Comparison of ENCODE assay signal across 19 mouse cellular contexts in genomic region chr17:70885868-70886267, GRCm38 (mm10). TPM values are rescaled to one million over a fixed set of nuclear protein-coding genes. Genes with fewer than 3 reads are reported as not detected.
DNase-seq lines count a peak whose midpoint lies in the region; ATAC-seq and TF ChIP-seq lines count a peak whose summit lies in the region.
"Had no signal": no experiment of that assay in that cellular context is flagged by ENCODE, and none has a peak within 500 bp of the region (broad histone marks: within the 10 kb centered on the region; RNA-seq: fewer than 3 reads in every experiment).

No protein-coding gene starts in this region.

- TF ChIP-seq POLR2A in CH12.LX (IDR thresholded peaks at IDR 0.05; ENCODE audit: low read depth, low read length) = peak; percentile 37; the same call in 1 of the 2 replicates

- H3K27me3 ChIP-seq in midbrain, embryonic 11.5 days (ENCODE audit: control insufficient read depth, insufficient read depth, low read length) = no peaks in the 10 kb centered on the region
- H3K27me3 ChIP-seq in midbrain, embryonic 10.5 days (ENCODE audit: low read depth, poor library complexity, severe bottlenecking) = 0 out of 2 replicates have a peak, but pooled peaks cover 3% of the 10 kb centered on the region
- H3K27me3 ChIP-seq in CH12.LX (replicated peaks) = no peaks in the 10 kb centered on the region
- H3K27me3 ChIP-seq: embryonic facial prominence, embryonic 12.5 days; forebrain, embryonic 13.5 days; forebrain, embryonic 15.5 days had no signal

- dilution Hi-C loops in CH12.LX (cut with MboI; ENCODE audit: extremely low pct_ligation_motif_present, extremely low pct_unique_long_range_greater_than_20kb, low sequenced_read_pairs) = no loop called here

- 80% methylated on average over 5 of the region's 5 CpGs for WGBS in midbrain, embryonic 11.5 days
- WGBS in midbrain, embryonic 10.5 days = 80% methylated on average over 5 of the region's 5 CpGs

- H3K9me3 ChIP-seq in midbrain, embryonic 11.5 days (ENCODE audit: control insufficient read depth, low read length) = no peaks in the 10 kb centered on the region
- no peaks in the 10 kb centered on the region for H3K9me3 ChIP-seq in midbrain, embryonic 10.5 days (replicated peaks)
- H3K9me3 ChIP-seq in CH12.LX (replicated peaks; ENCODE audit: low read length) = peaks cover 6% of the 10 kb centered on the region
- H3K9me3 ChIP-seq: embryonic facial prominence, embryonic 10.5 days; embryonic facial prominence, embryonic 12.5 days; forebrain, embryonic 13.5 days; forebrain, embryonic 15.5 days had no signal

- H3K4me3 ChIP-seq in midbrain, embryonic 11.5 days (ENCODE audit: low read depth, low read length) = no peak overlapping the region
- no peak overlapping the region for H3K4me3 ChIP-seq in midbrain, embryonic 10.5 days
- H3K4me3 ChIP-seq in CH12.LX (replicated peaks in 1 of 3; ENCODE audit: low read depth in 2 of 3, low read length in 2 of 3, poor library complexity in 1 of 3) = no peak overlapping the region
- H3K4me3 ChIP-seq: embryonic facial prominence, embryonic 10.5 days; embryonic facial prominence, embryonic 12.5 days; forebrain, embryonic 13.5 days; forebrain, embryonic 15.5 days had no signal

- H3K9ac ChIP-seq in midbrain, embryonic 11.5 days (ENCODE audit: low read length) = no peak overlapping the region
- peak overlapping the region; percentile 33; the same call in 1 of the 2 replicates for H3K9ac ChIP-seq in CH12.LX (ENCODE audit: insufficient read depth, low read depth)
- H3K9ac ChIP-seq: embryonic facial prominence, embryonic 12.5 days; forebrain, embryonic 13.5 days; forebrain, embryonic 15.5 days; forebrain, postnatal 0 days had no signal

- H3K36me3 ChIP-seq in midbrain, embryonic 11.5 days (ENCODE audit: control insufficient read depth, insufficient read depth, low read length) = no peaks in the 10 kb centered on the region
- no peaks in the 10 kb centered on the region for H3K36me3 ChIP-seq in midbrain, embryonic 10.5 days
- peaks cover 0 to 38% of the 10 kb centered on the region in 2 experiments for H3K36me3 ChIP-seq in CH12.LX (replicated peaks in 1 of 2; ENCODE audit: control insufficient read depth in 1 of 2, insufficient read depth in 1 of 2, low read length in 1 of 2)
- H3K36me3 ChIP-seq: embryonic facial prominence, embryonic 10.5 days; embryonic facial prominence, embryonic 12.5 days; forebrain, embryonic 15.5 days had no signal

- no peak for ATAC-seq in midbrain, embryonic 11.5 days (ENCODE audit: low FRiP score)
- ATAC-seq: forebrain, embryonic 13.5 days; forebrain, embryonic 15.5 days; forebrain, postnatal 0 days had no signal

- peaks cover 3% of the 10 kb centered on the region; the same call in 1 of the 2 replicates for H3K4me1 ChIP-seq in midbrain, embryonic 11.5 days (ENCODE audit: control insufficient read depth, insufficient read depth, low read length)
- peaks cover 13% of the 10 kb centered on the region for H3K4me1 ChIP-seq in midbrain, embryonic 10.5 days
- H3K4me1 ChIP-seq in CH12.LX (ENCODE audit: control insufficient read depth in 1 of 2, insufficient read depth in 2 of 2) = peaks cover 22 to 77% of the 10 kb centered on the region in 2 experiments
- H3K4me1 ChIP-seq: embryonic facial prominence, embryonic 12.5 days; forebrain, embryonic 13.5 days; forebrain, embryonic 15.5 days had no signal

- in situ Hi-C loops in CH12.LX (cut with MboI; ENCODE audit: low pct_ligation_motif_present, low pct_unique_long_range_greater_than_20kb, low sequenced_read_pairs) = no loop called here

- no peak for TF ChIP-seq CTCF in CH12.LX (conservative IDR thresholded peaks at IDR 0.05 in 1 of 2, IDR thresholded peaks at IDR 0.05 in 1 of 2; ENCODE audit: low read depth in 2 of 2, low read length in 2 of 2)

- peak; percentile 45 for DNase-seq in midbrain, embryonic 11.5 days (ENCODE audit: low spot score, missing footprints)
- no peak for DNase-seq in midbrain, embryonic 10.5 days (ENCODE audit: low spot score)
- DNase-seq in A20 (ENCODE audit: low read depth, low spot score) (peak; percentile 59), CH12.LX (ENCODE audit: extremely low read depth) (peak; percentile 80)
- no peak for DNase-seq in lung, postnatal 14 days
- DNase-seq in thymus, postnatal 10 days (ENCODE audit: low spot score in 2 of 2) = no peak
- DNase-seq: adrenal gland, adult 8-10 months; adrenal gland, postnatal 14 days; adrenal gland, postnatal 36 days; cerebellum, adult 11-12 months; cerebellum, adult 2 months; cerebellum, adult 9-10 months; cerebellum, postnatal 10 days; cerebellum, postnatal 25 days; forebrain, postnatal 0 days had no signal

- no peak for TF ChIP-seq EP300 in CH12.LX (IDR thresholded peaks at IDR 0.05; ENCODE audit: low read length)

- H3K27ac ChIP-seq in midbrain, embryonic 11.5 days (ENCODE audit: low read depth, low read length) = no peak overlapping the region
- H3K27ac ChIP-seq in midbrain, embryonic 10.5 days (replicated peaks) = no peak overlapping the region
- H3K27ac ChIP-seq in CH12.LX (ENCODE audit: insufficient read depth, low read depth) = peak overlapping the region; percentile 97
- H3K27ac ChIP-seq: embryonic facial prominence, embryonic 10.5 days; embryonic facial prominence, embryonic 12.5 days; forebrain, embryonic 13.5 days; forebrain, embryonic 15.5 days had no signal

- no peak; the same call in 1 of the 2 replicates for TF ChIP-seq RAD21 in CH12.LX (IDR thresholded peaks at IDR 0.05; ENCODE audit: low read depth, low read length)

- H3K79me2 ChIP-seq in CH12.LX (replicated peaks; ENCODE audit: control insufficient read depth, extremely low read depth, insufficient read depth, poor library complexity, severe bottlenecking) = no peaks in the 10 kb centered on the region

- H3K4me2 ChIP-seq in midbrain, embryonic 11.5 days = no peak overlapping the region
- H3K4me2 ChIP-seq in CH12.LX (ENCODE audit: insufficient read depth, low read depth, poor library complexity, severe bottlenecking) = peak overlapping the region; percentile 65
- H3K4me2 ChIP-seq: embryonic facial prominence, embryonic 12.5 days; forebrain, embryonic 13.5 days; forebrain, embryonic 15.5 days had no signal

TF ChIP-seq in CH12.LX, 34 proteins besides CTCF, POLR2A, EP300 and RAD21:
- peak; percentile 46 for TF ChIP-seq ETS1 (conservative IDR thresholded peaks at IDR 0.05; ENCODE audit: low read depth, low read length)
- TF ChIP-seq NRF1 (IDR thresholded peaks at IDR 0.05; ENCODE audit: low read depth, low read length) = no peak
- peak; percentile 39; the same call in 1 of the 2 replicates for TF ChIP-seq MXI1 (IDR thresholded peaks at IDR 0.05; ENCODE audit: low read depth, low read length)
- no peak for TF ChIP-seq GABPA (IDR thresholded peaks at IDR 0.05; ENCODE audit: insufficient replicate concordance, low read depth, low read length)
- no peak for TF ChIP-seq HCFC1 (IDR thresholded peaks at IDR 0.05; ENCODE audit: low read depth, low read length)
- no peak for TF ChIP-seq ZMIZ1 (IDR thresholded peaks at IDR 0.05; ENCODE audit: low read depth, low read length)
- no peak for TF ChIP-seq KAT2A (IDR thresholded peaks at IDR 0.05; ENCODE audit: insufficient replicate concordance, low read length)
- no peak for TF ChIP-seq ZC3H11A (IDR thresholded peaks at IDR 0.05; ENCODE audit: low read depth, low read length)
- TF ChIP-seq UBTF (IDR thresholded peaks at IDR 0.05; ENCODE audit: low read depth, low read length) = no peak
- peak; percentile 88 for TF ChIP-seq BHLHE40 (IDR thresholded peaks at IDR 0.05; ENCODE audit: low read depth, low read length)
- TF ChIP-seq SIN3A (IDR thresholded peaks at IDR 0.05; ENCODE audit: low read length) = peak; percentile 46
- no peak for TF ChIP-seq MAFK (IDR thresholded peaks at IDR 0.05; ENCODE audit: insufficient replicate concordance, low read length)
- no peak for TF ChIP-seq SMC3 (IDR thresholded peaks at IDR 0.05; ENCODE audit: low read depth, low read length)
- TF ChIP-seq IRF4 (IDR thresholded peaks at IDR 0.05; ENCODE audit: low read depth, low read length) = peak; percentile 6; the same call in 1 of the 2 replicates
- peak; percentile 50; the same call in 1 of the 2 replicates for TF ChIP-seq TBP (conservative IDR thresholded peaks at IDR 0.05; ENCODE audit: low read depth, low read length)
- TF ChIP-seq MYC (IDR thresholded peaks at IDR 0.05; ENCODE audit: low read depth, low read length) = peak; percentile 95
- TF ChIP-seq E2F4 (IDR thresholded peaks at IDR 0.05; ENCODE audit: insufficient replicate concordance, low read depth, low read length) = no peak
- TF ChIP-seq PAX5 (IDR thresholded peaks at IDR 0.05; ENCODE audit: low read length) = no peak
- no peak for TF ChIP-seq MAZ (IDR thresholded peaks at IDR 0.05; ENCODE audit: low read depth, low read length)
- TF ChIP-seq TCF12 (IDR thresholded peaks at IDR 0.05; ENCODE audit: low read depth, low read length) = 0 out of 2 replicates have a peak, but pooled peaks have one; percentile 15
- TF ChIP-seq MAX (IDR thresholded peaks at IDR 0.05; ENCODE audit: low read length) = peak; percentile 82
- peak; percentile 54; the same call in 1 of the 2 replicates for TF ChIP-seq CHD2 (IDR thresholded peaks at IDR 0.05; ENCODE audit: low read length)
- 0 out of 2 replicates have a peak, but pooled peaks have one; percentile 13 for TF ChIP-seq ELF1 (IDR thresholded peaks at IDR 0.05; ENCODE audit: low read depth, low read length)

RNA-seq across cellular contexts. Expression of gene Tgif1, which starts 32.5 kb away (rescaled TPM):
- polyA plus RNA-seq in midbrain, embryonic 11.5 days (2014; fragmentation: Nextera tagmentation; extraction: Ambion mirVana) = 53.0 and 58.4 TPM in 2 replicates
- 72.9 and 73.6 TPM in 2 replicates for polyA plus RNA-seq in midbrain, embryonic 10.5 days (2016; fragmentation: Nextera tagmentation; extraction: Ambion mirVana)
- total RNA-seq in CH12.LX (2012; rRNA removed) = 37.0 and 44.5 TPM in 2 replicates
- 66.3 and 70.6 TPM in 2 replicates for total RNA-seq in CH12.LX (2014; rRNA removed)
- 59.2 and 74.4 TPM in 2 replicates for polyA plus RNA-seq in CH12.LX (2012; ENCODE audit: insufficient read length, low read depth)

Comparison
In these comparisons a context has a peak if more than half of its experiments do, and no peak if none do; other contexts are left out.
1. DNase-seq: peak in midbrain, embryonic 11.5 days (single experiment), A20 (single experiment) and CH12.LX (single experiment); none in midbrain, embryonic 10.5 days (single experiment), lung, postnatal 14 days (single experiment) and thymus, postnatal 10 days (0 of 2).